In the genomic region with DNA sequence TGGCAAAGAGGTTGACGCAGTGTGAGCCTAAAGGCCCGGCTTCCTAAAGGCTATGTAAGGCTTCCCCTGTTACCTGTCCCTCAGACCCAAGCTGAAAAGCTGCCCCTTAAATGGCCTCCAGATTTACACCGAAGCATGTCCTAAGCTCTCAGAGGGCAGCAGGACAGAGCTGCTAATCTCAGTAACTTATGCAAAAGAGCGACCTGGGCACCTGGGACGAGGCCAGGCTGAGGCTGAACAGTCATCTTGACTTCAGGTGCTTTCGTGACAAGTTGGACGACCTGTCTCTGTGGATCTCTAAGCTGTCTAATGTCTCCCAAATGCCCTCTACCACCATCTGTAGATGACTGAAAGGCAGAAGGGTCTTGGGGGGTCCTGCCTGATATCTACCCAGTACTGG, we compare ENCODE assay signal across 19 mouse cellular contexts. TPM values are rescaled to one million over a fixed set of nuclear protein-coding genes. Genes with fewer than 3 reads are reported as not detected.
"Had no signal": no experiment of that assay in that cellular context is flagged by ENCODE, and none has a peak within 500 bp of the region (broad histone marks: within the 10 kb centered on the region; RNA-seq: fewer than 3 reads in every experiment).

No protein-coding gene starts in this region.

- DNase-seq: liver, postnatal 0 days; lung, adult 2 months; lung, postnatal 14 days; lung, postnatal 36 days; right cerebral cortex, postnatal 14 days; thymus, adult 2 months; thymus, postnatal 25 days; thymus, postnatal 4 days had no signal

- H3K36me3 ChIP-seq: lung, embryonic 15.5 days; midbrain, embryonic 13.5 days; midbrain, embryonic 15.5 days; neural tube, embryonic 12.5 days; stomach, embryonic 15.5 days had no signal

- H3K9me3 ChIP-seq: lung, embryonic 15.5 days; megakaryocyte, embryonic 14.5 days; midbrain, embryonic 13.5 days; midbrain, embryonic 15.5 days; neural tube, embryonic 12.5 days; stomach, embryonic 15.5 days had no signal

- H3K27ac ChIP-seq: lung, embryonic 15.5 days; macrophage; midbrain, embryonic 13.5 days; midbrain, embryonic 15.5 days; neural tube, embryonic 12.5 days; stomach, embryonic 15.5 days; stomach, postnatal 0 days had no signal

- H3K4me2 ChIP-seq: lung, embryonic 15.5 days; midbrain, embryonic 11.5 days; midbrain, embryonic 13.5 days; midbrain, embryonic 15.5 days; neural tube, embryonic 12.5 days; stomach, embryonic 15.5 days had no signal

- H3K4me3 ChIP-seq: lung, embryonic 15.5 days; megakaryocyte, embryonic 14.5 days; midbrain, embryonic 13.5 days; midbrain, embryonic 15.5 days; neural tube, embryonic 12.5 days; stomach, embryonic 15.5 days had no signal

- H3K4me1 ChIP-seq: midbrain, embryonic 13.5 days; neural tube, embryonic 12.5 days had no signal

- H3K27me3 ChIP-seq: lung, embryonic 15.5 days; midbrain, embryonic 13.5 days; midbrain, embryonic 15.5 days; stomach, embryonic 15.5 days had no signal

- H3K9ac ChIP-seq: liver, postnatal 0 days; lung, embryonic 15.5 days; midbrain, embryonic 13.5 days; midbrain, embryonic 15.5 days; neural tube, embryonic 12.5 days; stomach, embryonic 15.5 days had no signal

- ATAC-seq: liver, postnatal 0 days; lung, postnatal 0 days; midbrain, embryonic 13.5 days; midbrain, embryonic 15.5 days had no signal

RNA-seq across cellular contexts. Expression of a gene that starts 17.3 kb away (rescaled TPM):
- polyA plus RNA-seq: macrophage; stomach, embryonic 15.5 days; stomach, postnatal 0 days had no signal

RNA-seq across cellular contexts. Expression of a gene that starts 41.6 kb away (rescaled TPM):
- polyA plus RNA-seq: liver, postnatal 0 days; macrophage; urinary bladder, adult 2 months had no signal
